Mouse (Mus musculus) naive thymus-derived CD4-positive, alpha-beta T cell, adult 5 months (primary cell): ENCODE measurements around the gene AF067061. TPM values are rescaled to one million over a fixed set of nuclear protein-coding genes. Genes with fewer than 3 reads are reported as not detected.

Source experiments
- polyA plus RNA-seq: library from polyadenylated mRNA; unstranded; fragments of 100-300 nt; shearing (Covaris generic); gene quantifications from one replicate; pipeline ENCODE4 v1.2.1, GENCODE M21; 2017

The AF067061 gene
- polyA plus RNA-seq, result not detected

DNA sequence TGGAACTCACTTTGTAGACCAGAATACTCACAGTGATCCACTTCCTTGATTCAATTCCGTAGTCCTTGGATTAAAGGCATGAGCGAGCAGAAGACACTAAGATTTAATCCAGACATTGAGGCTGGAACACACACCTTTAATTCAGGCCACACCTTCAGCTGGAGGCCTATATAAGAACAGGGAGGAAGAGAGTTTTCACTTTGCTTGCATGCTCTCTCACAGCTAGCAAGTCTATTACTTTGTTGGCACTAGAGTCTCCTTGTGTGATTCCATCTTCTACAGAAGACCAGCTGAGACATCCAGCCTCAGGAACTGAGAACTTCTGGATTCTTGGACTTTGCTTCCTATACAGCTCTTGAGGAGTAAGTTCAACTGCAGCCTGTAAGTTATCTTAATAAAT is at the start of gene AF067061:
Gene AF067061, plus strand, starts transcription at position 245 of the 400 bp plus-strand sequence.

GRCm38 (mm10) chr13:120215847-120216246 is 47.1 kb upstream of the AF067061 start, which contains the start of gene Gm21762:
Gene Gm21762, minus strand, starts transcription at chr13:120215947.

GRCm38 (mm10) chr13:120238811-120239210 is 24.1 kb upstream of the AF067061 start, which contains the start of gene Gm21731:
Gene Gm21731, plus strand, starts transcription at chr13:120239111.

GRCm38 (mm10) chr13:120299991-120300442 is 37.1 kb downstream of the AF067061 start, which contains the start of gene BC147527:
Gene BC147527, plus strand, starts transcription at chr13:120300392.

Other genes with a start within 250 kb of the AF067061 start
- gene Gm36079, start 236.1 kb upstream of the AF067061 start, polyA plus RNA-seq, result not detected
- not detected for gene Gm21188, start 210.9 kb upstream of the AF067061 start, polyA plus RNA-seq
- gene Gm20767, start 122.9 kb upstream of the AF067061 start, polyA plus RNA-seq, result not detected
- not detected for gene Gm21818, start 90.7 kb upstream of the AF067061 start, polyA plus RNA-seq
- not detected for gene Gm21762, start 47.2 kb upstream of the AF067061 start, polyA plus RNA-seq
- gene Gm21731, start 24.0 kb upstream of the AF067061 start, polyA plus RNA-seq, result not detected
- gene BC147527, start 37.3 kb downstream of the AF067061 start, polyA plus RNA-seq, result 9.0 TPM
- not detected for gene Tcstv3, start 53.8 kb downstream of the AF067061 start, polyA plus RNA-seq